Mouse (Mus musculus): ENCODE results near the gene Flvcr2.

Flvcr2 gene

GRCm38 (mm10) chr12:85859511-85860189 lies 113.3 kb downstream of the Flvcr2 start:
- DNase-seq (ENCODE audit: low spot score in 2 of 2), result peak in 1 of 2 experiments; percentile 17

GRCm38 (mm10) chr12:85862514-85862913 lies 116.2 kb downstream of the Flvcr2 start:
- no peak for DNase-seq (ENCODE audit: low spot score in 2 of 2)
